13 mouse cellular contexts compared by ENCODE assay signal in genomic region chr10:18347231-18347630, GRCm38 (mm10).
"Had no signal": no experiment of that assay in that cellular context is flagged by ENCODE, and none has a peak within 500 bp of the region (broad histone marks: within the 10 kb centered on the region; RNA-seq: fewer than 3 reads in every experiment).

No protein-coding gene starts in this region.

- DNase-seq: lung, adult 18-20 months; lung, embryonic 14.5 days; lung, postnatal 10 days; lung, postnatal 4 days; midbrain, embryonic 14.5 days; retina, postnatal 1 day; right cerebral cortex, postnatal 25 days; right cerebral cortex, postnatal 4 days; spleen, adult 18-20 months; thymus, adult 18-20 months; thymus, postnatal 14 days; thymus, postnatal 36 days had no signal

- ATAC-seq: midbrain, embryonic 16.5 days had no signal
